In the genomic region with DNA sequence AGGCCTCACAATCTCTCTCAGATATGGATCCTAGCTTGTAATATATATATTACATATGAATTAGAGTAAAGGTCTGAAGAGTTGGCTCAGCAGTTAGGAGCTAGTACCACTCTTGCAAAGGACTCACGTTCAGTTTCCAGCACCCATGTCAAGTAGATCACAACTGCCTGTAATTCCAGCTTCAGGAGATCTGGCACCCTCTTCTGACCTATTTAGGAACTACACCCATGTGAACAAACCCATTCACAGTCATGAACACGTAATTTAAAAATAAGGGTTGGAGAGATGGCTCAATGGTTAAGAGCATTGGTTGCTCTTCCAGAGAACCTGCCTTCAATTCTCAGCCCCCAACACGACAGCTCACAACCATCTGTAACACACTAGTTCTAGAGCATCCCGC, we compare ENCODE assay signal across 11 mouse cellular contexts. TPM values are rescaled to one million over a fixed set of nuclear protein-coding genes. Genes with fewer than 3 reads are reported as not detected.
DNase-seq lines count a peak whose midpoint lies in the region; ATAC-seq and TF ChIP-seq lines count a peak whose summit lies in the region.
"Had no signal": no experiment of that assay in that cellular context is flagged by ENCODE, and none has a peak within 500 bp of the region (broad histone marks: within the 10 kb centered on the region; RNA-seq: fewer than 3 reads in every experiment).

No protein-coding gene starts in this region.

- TF ChIP-seq POLR2A in MEL (IDR thresholded peaks at IDR 0.05; ENCODE audit: control insufficient read depth in 1 of 2, insufficient read depth in 1 of 2, low read depth in 1 of 2, low read length in 2 of 2, poor library complexity in 1 of 2): no peak

- H3K4me2 ChIP-seq in intestine, postnatal 0 days (replicated peaks; ENCODE audit: low read depth): no peak overlapping the region
- H3K4me2 ChIP-seq in intestine, embryonic 15.5 days (replicated peaks): no peak overlapping the region
- H3K4me2 ChIP-seq: embryonic facial prominence, embryonic 12.5 days had no signal

- intact Hi-C loops in heart, postnatal 36 days (cut with DNase I): no loop called here

- no peaks in the 10 kb centered on the region for H3K4me1 ChIP-seq in intestine, postnatal 0 days (replicated peaks; ENCODE audit: control insufficient read depth, insufficient read depth, low read length)
- no peaks in the 10 kb centered on the region for H3K4me1 ChIP-seq in intestine, embryonic 15.5 days (replicated peaks)
- H3K4me1 ChIP-seq in MEL (ENCODE audit: control insufficient read depth in 1 of 2, insufficient read depth in 2 of 2, low read length in 2 of 2): peaks cover 4% of the 10 kb centered on the region in 2 experiments; a peak in 1 of 4 replicates

- no peak overlapping the region for H3K27ac ChIP-seq in intestine, postnatal 0 days (ENCODE audit: low read depth, low read length)
- no peak overlapping the region for H3K27ac ChIP-seq in intestine, embryonic 15.5 days
- H3K27ac ChIP-seq in MEL (ENCODE audit: control insufficient read depth, low read depth, low read length): no peak overlapping the region
- H3K27ac ChIP-seq: embryonic facial prominence, embryonic 12.5 days; macrophage had no signal

- no peak overlapping the region for H3K9ac ChIP-seq in intestine, postnatal 0 days (ENCODE audit: low read depth, low read length)
- H3K9ac ChIP-seq in intestine, embryonic 15.5 days: no peak overlapping the region
- no peak overlapping the region for H3K9ac ChIP-seq in MEL (ENCODE audit: control insufficient read depth, low read depth, low read length, poor library complexity, severe bottlenecking)
- H3K9ac ChIP-seq: embryonic facial prominence, embryonic 12.5 days had no signal

- no peak for ATAC-seq in intestine, postnatal 0 days
- ATAC-seq in intestine, embryonic 15.5 days: no peak

- H3K36me3 ChIP-seq in intestine, postnatal 0 days (ENCODE audit: control insufficient read depth, insufficient read depth): no peaks in the 10 kb centered on the region
- H3K36me3 ChIP-seq in intestine, embryonic 15.5 days: no peaks in the 10 kb centered on the region
- H3K36me3 ChIP-seq in MEL (ENCODE audit: control insufficient read depth in 1 of 2, insufficient read depth in 2 of 2, low read length in 2 of 2): peaks cover 0 to 4% of the 10 kb centered on the region in 2 experiments; a peak in 1 of 4 replicates
- H3K36me3 ChIP-seq: embryonic facial prominence, embryonic 12.5 days had no signal

- DNase-seq in testis, postnatal 10 days (ENCODE audit: low spot score): peak; percentile 36
- DNase-seq in testis, postnatal 14 days (ENCODE audit: low spot score): no peak
- DNase-seq in MEL (ENCODE audit: low read depth, low spot score): peak; percentile 73
- peak; percentile 9 to 15 for DNase-seq in natural killer cell, adult 2 months (ENCODE audit: low spot score in 2 of 2)
- no peak for DNase-seq in heart, postnatal 36 days
- DNase-seq in ovary, postnatal 36 days (ENCODE audit: low spot score): no peak
- DNase-seq: kidney, postnatal 14 days had no signal

- H3K9me3 ChIP-seq in intestine, postnatal 0 days (ENCODE audit: control insufficient read depth): no peaks in the 10 kb centered on the region
- no peaks in the 10 kb centered on the region for H3K9me3 ChIP-seq in intestine, embryonic 15.5 days
- H3K9me3 ChIP-seq in MEL (replicated peaks; ENCODE audit: insufficient read depth, low read length): no peaks in the 10 kb centered on the region
- H3K9me3 ChIP-seq: embryonic facial prominence, embryonic 12.5 days had no signal

- no peak overlapping the region for H3K4me3 ChIP-seq in intestine, postnatal 0 days (ENCODE audit: low read depth, low read length)
- no peak overlapping the region for H3K4me3 ChIP-seq in intestine, embryonic 15.5 days (replicated peaks)
- no peak overlapping the region for H3K4me3 ChIP-seq in MEL (ENCODE audit: control insufficient read depth in 1 of 2, insufficient read depth in 1 of 2, low read depth in 2 of 2, low read length in 2 of 2)
- H3K4me3 ChIP-seq: embryonic facial prominence, embryonic 12.5 days had no signal

- H3K27me3 ChIP-seq in intestine, postnatal 0 days (replicated peaks; ENCODE audit: control insufficient read depth, insufficient read depth, low read length): no peaks in the 10 kb centered on the region
- H3K27me3 ChIP-seq in intestine, embryonic 15.5 days (replicated peaks): no peaks in the 10 kb centered on the region
- H3K27me3 ChIP-seq in MEL (ENCODE audit: control insufficient read depth in 1 of 2, insufficient read depth in 2 of 2, low read length in 2 of 2): no peaks in the 10 kb centered on the region
- H3K27me3 ChIP-seq: embryonic facial prominence, embryonic 12.5 days had no signal

- TF ChIP-seq CTCF in intestine, postnatal 0 days (IDR thresholded peaks at IDR 0.05; ENCODE audit: low read depth): peak; percentile 66
- peak; percentile 21 to 72 (median 66); a peak in 5 of 6 replicates for TF ChIP-seq CTCF in MEL (IDR thresholded peaks at IDR 0.05 in 2 of 3, conservative IDR thresholded peaks at IDR 0.05 in 1 of 3; ENCODE audit: control insufficient read depth in 1 of 3, insufficient read depth in 1 of 3, low read depth in 2 of 3, low read length in 3 of 3, poor library complexity in 1 of 3, severe bottlenecking in 1 of 3)

- TF ChIP-seq RAD21 in MEL (IDR thresholded peaks at IDR 0.05; ENCODE audit: low read depth, low read length): peak; percentile 72

- H3K79me2 ChIP-seq in MEL (ENCODE audit: control insufficient read depth, insufficient read depth, low read length, poor library complexity): peaks cover 9% of the 10 kb centered on the region

- 91% methylated on average over 4 of the region's 4 CpGs for WGBS in intestine, postnatal 0 days
- 87% methylated on average over 4 of the region's 4 CpGs for WGBS in intestine, embryonic 15.5 days

- no peak for TF ChIP-seq EP300 in MEL (IDR thresholded peaks at IDR 0.05; ENCODE audit: low read depth in 1 of 2, low read length in 2 of 2)

TF ChIP-seq in MEL, 35 proteins besides CTCF, POLR2A, EP300 and RAD21:
- TF ChIP-seq ZMIZ1 (IDR thresholded peaks at IDR 0.05; ENCODE audit: low read depth, low read length): no peak
- no peak for TF ChIP-seq TBP (IDR thresholded peaks at IDR 0.05; ENCODE audit: low read depth, low read length)
- TF ChIP-seq KAT2A (conservative IDR thresholded peaks at IDR 0.05; ENCODE audit: low read depth, low read length): no peak
- TF ChIP-seq ZC3H11A (IDR thresholded peaks at IDR 0.05; ENCODE audit: low read depth, low read length): peak; percentile 59
- TF ChIP-seq USF1 (IDR thresholded peaks at IDR 0.05; ENCODE audit: low read depth, low read length): no peak
- no peak for TF ChIP-seq ELF1 (IDR thresholded peaks at IDR 0.05; ENCODE audit: low read depth, low read length)
- no peak for TF ChIP-seq TAL1 (IDR thresholded peaks at IDR 0.05; ENCODE audit: low read length)
- no peak for TF ChIP-seq NRF1 (IDR thresholded peaks at IDR 0.05; ENCODE audit: insufficient read depth, low read depth, low read length, poor library complexity, severe bottlenecking)
- peak; percentile 69 for TF ChIP-seq SMC3 (IDR thresholded peaks at IDR 0.05; ENCODE audit: low read depth, low read length)
- no peak for TF ChIP-seq GATA1 (IDR thresholded peaks at IDR 0.05; ENCODE audit: low read depth, low read length)

RNA-seq across cellular contexts. Expression of gene Zhx3, which starts 3.3 kb away (rescaled TPM):
- 3.5 and 4.4 TPM in 2 replicates for polyA plus RNA-seq in intestine, postnatal 0 days (2015; fragmentation: Nextera tagmentation; extraction: Ambion mirVana)
- polyA plus RNA-seq in intestine, embryonic 15.5 days (2015; fragmentation: Nextera tagmentation; extraction: Ambion mirVana): 7.8 and 8.0 TPM in 2 replicates
- 4.4 and 5.3 TPM in 2 replicates for total RNA-seq in MEL (2012; rRNA removed)
- 1 to 10 TPM in 1 of 2 experiments, not detected in 1; 4.8 TPM for polyA plus RNA-seq in MEL (2012; ENCODE audit: insufficient read depth in 1 of 2, insufficient read length in 2 of 2, low read depth in 1 of 2, low replicate concordance in 2 of 2, missing spikeins in 1 of 2)
- total RNA-seq in heart, postnatal 36 days (2021): 10 to 100 TPM; 44.5 to 47.7 TPM

RNA-seq across cellular contexts. Expression of gene Lpin3, which starts 4.4 kb away (rescaled TPM):
- 16.5 and 19.4 TPM in 2 replicates for polyA plus RNA-seq in intestine, postnatal 0 days (2015; fragmentation: Nextera tagmentation; extraction: Ambion mirVana)
- 7.6 and 9.7 TPM in 2 replicates for polyA plus RNA-seq in intestine, embryonic 15.5 days (2015; fragmentation: Nextera tagmentation; extraction: Ambion mirVana)
- 0.07 and 0.08 TPM in 2 replicates for total RNA-seq in MEL (2012; rRNA removed)
- polyA plus RNA-seq in MEL (2012; ENCODE audit: insufficient read depth in 1 of 2, insufficient read length in 2 of 2, low read depth in 1 of 2, low replicate concordance in 2 of 2, missing spikeins in 1 of 2): under 1 TPM in 1 of 2 experiments, not detected in 1; 0.17 TPM
- total RNA-seq in heart, postnatal 36 days (2021): 1 to 10 TPM; 4.1 to 7.0 TPM
- polyA plus RNA-seq: macrophage had no signal

RNA-seq across cellular contexts. Expression of gene Emilin3, which starts 36.0 kb away (rescaled TPM):
- 7.6 and 8.6 TPM in 2 replicates for polyA plus RNA-seq in intestine, postnatal 0 days (2015; fragmentation: Nextera tagmentation; extraction: Ambion mirVana)
- 29.5 and 33.0 TPM in 2 replicates for polyA plus RNA-seq in intestine, embryonic 15.5 days (2015; fragmentation: Nextera tagmentation; extraction: Ambion mirVana)
- total RNA-seq in MEL (2012; rRNA removed): not detected in 2 replicates
- not detected for polyA plus RNA-seq in MEL (2012; ENCODE audit: insufficient read depth in 1 of 2, insufficient read length in 2 of 2, low read depth in 1 of 2, low replicate concordance in 2 of 2, missing spikeins in 1 of 2)
- total RNA-seq in heart, postnatal 36 days (2021): 1 to 10 TPM; 1.8 to 4.1 TPM
- polyA plus RNA-seq: macrophage had no signal

Comparison
In these comparisons a context has a peak if more than half of its experiments do, and no peak if none do; other contexts are left out.
1. DNase-seq: peak in testis, postnatal 10 days (single experiment), MEL (single experiment) and natural killer cell, adult 2 months (2 of 2); none in testis, postnatal 14 days (single experiment), heart, postnatal 36 days (0 of 2) and ovary, postnatal 36 days (single experiment).